Mouse (Mus musculus): ENCODE measurements around the gene Slamf8.

DNA sequence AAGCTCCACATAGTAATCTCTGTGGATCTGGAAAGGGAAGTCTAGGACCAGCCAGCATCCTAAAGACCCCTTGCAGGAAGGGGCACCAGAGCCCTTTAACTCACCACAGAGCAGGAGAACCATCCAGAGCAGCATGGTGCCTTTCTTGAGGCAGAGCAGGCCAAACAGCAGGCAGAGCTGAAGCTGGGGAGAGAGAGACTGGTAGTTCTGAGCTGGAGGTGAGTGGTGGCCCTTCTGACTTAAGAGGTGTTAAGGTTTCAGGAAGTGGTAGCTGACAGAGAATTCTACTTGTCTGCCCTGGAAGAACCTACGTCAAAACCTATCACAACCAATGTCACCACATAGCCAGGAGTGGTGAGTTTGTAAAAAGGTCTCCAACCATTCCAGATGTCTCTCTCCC is 12.0 kb upstream of the Slamf8 start, which contains the start of gene Fcrl6:
- TF ChIP-seq CTCF (IDR thresholded peaks at IDR 0.05; ENCODE audit: borderline replicate concordance, extremely low read depth, insufficient read depth, insufficient read length): no peak
- no peak for TF ChIP-seq POLR2A (IDR thresholded peaks at IDR 0.05; ENCODE audit: borderline replicate concordance, extremely low read depth, insufficient read depth, insufficient read length, poor library complexity, severe bottlenecking)

All from brain, embryonic 14.5 days (tissue).